Mouse (Mus musculus) mouse embryonic stem cell (cell line): ENCODE measurements around the gene Gria1.

Source experiments
- in situ Hi-C, 2 experiments: fragments of 300-500 bp; cut with MboI; formaldehyde crosslinking; loops; 1 replicate in 1 of 2; 3 replicates in 1 of 2; pipeline ENCODE4 v1.14.3; 2019 to 2020; ENCODE audit warnings: low sequenced_read_pairs in 2 of 2, low pct_unique_long_range_greater_than_20kb in 1 of 2, mixed read lengths in 1 of 2; ENCODE audit not compliant: unreplicated experiment in 1 of 2

The Gria1 gene

DNA sequence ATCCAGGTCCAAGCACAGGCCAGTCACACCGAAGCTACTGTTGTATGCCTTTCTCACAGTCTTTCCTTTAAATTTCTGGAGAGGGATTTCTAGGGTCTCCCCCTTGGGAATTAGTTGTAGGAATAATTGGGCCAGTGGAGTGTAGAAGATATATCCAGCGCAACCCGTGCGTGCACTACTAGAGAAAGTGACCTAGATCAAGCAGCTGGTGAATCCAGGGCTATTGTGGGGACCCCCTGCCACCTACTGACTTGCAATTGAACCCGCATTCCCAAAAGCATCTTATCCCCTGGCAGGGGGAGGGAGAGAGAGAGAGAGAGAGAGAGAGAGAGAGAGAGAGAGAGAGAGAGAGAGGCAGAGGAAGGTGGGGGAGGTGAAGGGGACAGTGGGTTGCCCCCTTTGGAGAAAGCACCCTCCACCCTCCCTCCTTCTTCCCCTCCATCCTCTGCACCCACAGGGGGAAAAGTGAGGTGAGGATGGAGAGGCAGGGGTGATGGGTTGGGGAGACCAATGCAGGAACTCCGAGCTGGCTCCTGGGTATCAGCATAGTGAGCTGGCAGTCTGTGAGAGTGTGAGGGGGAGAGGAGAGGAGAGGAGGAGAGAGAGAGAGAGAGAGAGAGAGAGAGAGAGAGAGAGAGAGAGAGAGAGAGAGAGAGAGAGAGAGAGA is at the start of gene Gria1:
TSS of gene Gria1 (plus strand) at position 364 of the 667 bp plus-strand sequence.
- in situ Hi-C loops: no loop called here

GRCm38 (mm10) chr11:56961751-56962150 is 49.4 kb upstream of the Gria1 start:
- in situ Hi-C loops: no loop called here

GRCm38 (mm10) chr11:56972814-56973213 is 38.4 kb upstream of the Gria1 start:
- in situ Hi-C loops: no loop called here

DNA sequence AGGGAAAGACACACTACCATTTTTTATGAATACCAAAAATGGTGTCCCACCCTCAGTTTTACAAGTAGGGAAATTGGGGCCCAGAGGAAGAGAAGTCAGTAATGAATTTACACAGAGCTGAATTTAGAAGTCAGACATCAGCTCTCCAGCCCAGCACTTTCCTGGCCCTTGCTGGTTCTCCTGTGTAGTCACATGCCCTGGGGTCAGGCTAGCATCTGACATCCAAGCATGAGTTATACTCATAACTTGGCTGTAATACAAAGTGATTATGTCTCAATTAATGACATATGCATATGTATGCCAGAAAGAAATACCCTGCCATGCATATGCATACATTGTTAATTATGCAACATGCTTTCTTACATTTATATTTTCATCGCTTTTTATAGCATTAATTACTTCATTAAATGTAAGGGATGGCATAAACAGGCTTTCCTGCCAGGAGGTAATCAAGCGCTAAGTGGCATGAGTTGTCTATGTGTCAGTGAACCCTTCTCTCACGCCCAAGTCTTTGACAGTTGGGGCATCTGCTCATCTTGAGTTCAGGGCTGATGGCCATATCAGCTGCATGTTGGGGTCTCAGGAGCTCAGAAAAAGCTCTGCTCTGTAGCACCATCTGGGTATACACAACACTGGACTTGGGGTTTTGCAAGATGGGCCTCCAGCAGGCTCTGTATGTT is 26.7 kb upstream of the Gria1 start:
- in situ Hi-C loops: no loop called here

DNA sequence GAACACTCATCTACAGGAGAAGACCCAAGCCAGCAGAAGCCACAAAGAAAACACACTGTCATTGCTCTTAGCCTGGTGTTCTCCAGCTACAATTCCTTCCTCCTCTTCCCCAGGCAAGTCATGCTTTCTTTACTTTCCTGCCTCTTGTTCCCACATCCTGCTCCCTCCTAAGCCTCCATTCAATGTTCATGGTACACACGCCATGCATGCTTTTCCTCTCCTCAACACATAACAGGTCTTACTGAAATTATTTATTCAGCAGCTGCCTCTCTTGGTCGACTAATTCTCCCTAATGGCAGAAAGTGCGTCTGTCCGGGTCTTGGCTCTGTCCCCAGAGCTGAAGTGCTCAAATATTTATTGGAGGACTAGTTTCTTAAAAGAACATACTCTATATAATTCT is 25.7 kb upstream of the Gria1 start:
- in situ Hi-C loops: no loop called here

DNA sequence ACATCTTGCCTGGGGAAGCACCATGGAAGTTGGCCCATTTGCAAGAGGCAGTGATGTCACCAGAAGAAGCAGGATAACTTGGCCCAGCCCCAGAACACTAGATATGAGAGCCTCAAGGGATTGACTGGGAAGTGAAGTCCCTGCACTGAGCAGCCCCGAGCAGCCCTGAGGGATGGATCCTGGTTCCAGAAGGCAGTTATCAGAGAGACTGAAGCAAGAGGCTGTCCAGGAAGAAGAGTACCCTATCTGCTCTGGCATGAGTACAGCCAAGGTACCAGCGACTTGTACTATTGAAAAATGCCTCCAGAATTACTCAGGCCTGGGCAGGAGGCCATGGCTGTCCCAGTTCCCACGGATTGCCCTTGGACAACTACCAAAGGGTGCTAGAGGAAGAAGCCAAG is 11.6 kb upstream of the Gria1 start:
- in situ Hi-C loops: no loop called here

- in situ Hi-C loops: no loop called here
These were observed 6.6 kb upstream of the Gria1 start for GRCm38 (mm10) chr11:57004611-57005010.

DNA sequence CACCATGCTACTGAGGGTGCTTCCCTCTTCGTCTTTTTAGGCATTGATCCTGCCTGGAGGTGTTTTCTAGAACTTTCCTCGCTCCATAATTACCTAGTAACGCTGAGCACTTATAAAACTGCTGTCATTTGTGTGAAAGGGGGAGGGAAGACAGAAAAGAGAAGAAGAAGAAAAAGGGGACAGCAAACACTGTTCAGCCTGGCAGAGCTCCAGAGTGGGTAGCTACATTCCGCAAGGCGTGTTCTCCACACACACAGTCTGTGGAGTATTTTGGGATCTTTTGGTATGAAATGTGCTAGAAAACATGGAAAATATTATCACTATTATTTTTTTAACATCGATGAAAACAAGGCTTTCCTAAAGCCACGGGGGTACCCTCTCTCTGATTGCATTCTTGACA is 5.8 kb upstream of the Gria1 start:
- in situ Hi-C loops: no loop called here

DNA sequence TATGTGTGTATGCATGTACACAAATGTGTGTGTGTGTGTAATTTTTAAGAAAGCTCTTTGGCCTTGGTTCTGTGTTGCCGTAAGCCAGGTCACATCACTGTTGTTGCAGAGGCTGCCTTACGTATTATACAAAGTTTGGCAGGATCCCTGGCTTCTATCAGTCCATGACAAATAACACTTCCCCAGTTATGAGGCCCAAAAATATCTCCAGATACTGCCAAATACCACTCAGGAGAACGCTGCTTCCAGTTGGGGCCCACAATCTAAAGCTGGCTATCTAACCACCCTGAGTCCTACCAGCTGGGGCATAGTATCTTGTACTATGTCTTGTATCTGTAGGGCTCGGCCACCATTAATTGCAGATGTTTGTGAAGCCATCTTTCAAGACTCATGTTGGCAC is 3.4 kb upstream of the Gria1 start:
- in situ Hi-C loops: no loop called here

GRCm38 (mm10) chr11:57010611-57011010 is 576 bp upstream of the Gria1 start:
- in situ Hi-C loops: no loop called here

DNA sequence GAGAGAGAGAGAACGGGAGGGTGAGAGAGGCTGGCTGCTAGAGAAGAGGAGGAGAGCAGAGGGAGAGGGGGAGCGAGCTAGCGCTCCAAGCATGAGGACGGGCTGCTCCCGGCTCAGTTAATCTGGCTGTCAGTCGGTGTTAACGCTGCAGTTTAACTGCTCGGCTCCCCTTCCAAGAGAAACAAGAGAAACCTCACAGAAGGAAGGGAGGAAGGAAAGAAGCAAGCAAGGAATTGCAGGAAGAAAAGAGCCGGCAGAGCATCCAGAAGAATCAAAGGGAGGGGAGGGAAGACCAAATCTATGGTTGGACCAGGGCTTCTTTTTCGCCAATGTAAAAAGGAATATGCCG is 478 bp downstream of the Gria1 start:
- in situ Hi-C loops: no loop called here

GRCm38 (mm10) chr11:57012287-57012921 is 1.2 kb downstream of the Gria1 start:
- in situ Hi-C loops: no loop called here

DNA sequence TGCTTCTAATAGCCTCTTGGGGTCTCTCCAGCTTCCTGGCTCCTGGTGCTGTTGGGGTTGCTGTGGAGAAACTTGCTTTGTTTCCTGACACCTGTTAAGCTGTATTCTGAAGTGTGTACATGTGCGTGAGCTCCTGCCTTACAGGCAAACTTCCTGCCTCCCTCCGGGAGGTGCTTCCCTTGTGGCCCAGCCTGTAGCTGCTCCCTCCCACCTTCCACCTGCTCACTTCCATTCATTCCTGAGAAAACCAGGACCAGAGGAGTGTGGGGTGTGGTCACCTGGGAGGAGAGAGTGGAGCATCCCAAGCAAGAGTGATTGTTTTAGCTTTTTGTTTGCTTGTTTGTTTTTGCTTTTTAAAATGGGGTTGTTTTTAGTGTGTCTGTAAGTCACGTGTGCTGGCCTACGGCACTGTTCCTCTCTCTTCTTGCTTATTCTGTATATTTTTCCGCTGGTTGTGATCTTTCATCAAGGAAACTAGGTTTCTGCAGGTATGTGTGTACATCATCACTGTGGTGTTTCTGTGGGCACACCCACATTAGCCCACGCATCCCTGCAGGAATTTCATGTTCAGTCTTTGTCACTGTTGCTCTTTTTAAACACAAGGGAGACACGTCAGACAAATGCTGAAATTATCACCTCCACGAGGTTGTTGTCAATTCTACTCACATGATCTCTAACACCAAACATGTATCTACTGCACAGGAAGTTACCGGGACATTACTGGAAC is 2.4 kb downstream of the Gria1 start:
- in situ Hi-C loops: no loop called here

GRCm38 (mm10) chr11:57014396-57014795 is 3.2 kb downstream of the Gria1 start:
- in situ Hi-C loops: no loop called here

DNA sequence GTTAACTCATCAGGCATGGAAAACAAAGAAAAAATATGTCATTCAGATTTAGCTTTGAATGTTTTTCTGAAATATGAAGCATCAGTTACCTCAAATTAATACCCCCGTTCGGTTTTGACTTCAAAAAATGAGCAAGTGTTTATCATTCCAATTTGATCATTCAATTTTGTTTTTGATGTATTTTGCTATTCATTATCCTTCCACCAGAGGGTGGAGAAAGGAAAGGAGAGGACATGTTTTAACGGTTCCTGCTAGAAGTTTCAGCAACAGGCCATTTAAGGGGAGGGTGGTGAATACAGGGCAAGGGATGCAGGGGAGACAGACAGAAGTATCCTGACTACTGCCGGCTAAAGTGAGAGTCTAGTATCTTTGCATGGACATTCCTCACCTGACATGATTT is 7.3 kb downstream of the Gria1 start:
- in situ Hi-C loops: no loop called here

- in situ Hi-C loops: no loop called here
These were observed 11.2 kb downstream of the Gria1 start for GRCm38 (mm10) chr11:57022400-57022799.

DNA sequence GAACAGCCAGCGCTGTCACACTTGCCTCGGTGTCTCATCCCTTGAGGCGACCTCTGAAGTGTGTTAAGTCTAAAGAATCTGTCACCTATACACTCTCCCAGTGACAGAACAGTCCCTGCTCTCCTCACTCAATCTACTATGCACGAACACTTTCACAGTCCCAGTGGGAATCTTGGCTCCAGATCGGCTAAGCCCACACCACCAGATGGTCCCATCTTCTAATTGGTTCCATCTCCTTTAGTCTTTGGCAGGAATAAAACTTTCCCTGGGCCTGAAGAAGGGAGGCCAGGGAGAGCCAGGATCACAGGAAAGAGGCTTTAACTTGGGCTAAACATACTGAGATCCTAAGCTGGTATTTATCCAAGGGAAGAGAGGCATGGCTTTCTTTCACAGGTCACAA is 19.3 kb downstream of the Gria1 start:
- in situ Hi-C loops: no loop called here

DNA sequence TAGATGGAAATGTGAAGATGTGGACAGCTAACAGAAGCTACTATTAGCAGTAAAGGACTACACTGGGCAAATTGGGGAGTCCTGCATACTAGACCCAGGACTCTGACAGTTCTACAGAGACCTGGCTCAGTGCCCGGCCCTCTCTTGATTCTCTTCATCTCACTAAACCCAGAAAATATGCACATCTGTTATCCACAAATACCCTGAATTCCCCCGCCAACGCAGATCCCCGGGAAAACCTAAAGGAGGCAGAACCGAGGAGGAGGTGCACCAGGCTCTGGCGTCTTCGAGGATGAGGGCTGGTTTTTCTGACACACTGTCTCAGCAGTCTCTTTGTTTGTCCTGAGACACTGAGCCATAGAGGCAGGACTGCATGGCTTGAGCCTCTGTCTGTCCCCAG is 27.6 kb downstream of the Gria1 start:
- in situ Hi-C loops: no loop called here

GRCm38 (mm10) chr11:57039306-57039705 is 28.1 kb downstream of the Gria1 start:
- in situ Hi-C loops: no loop called here
